Mouse (Mus musculus) T-cell, adult 66 days (primary cell): ENCODE results near the gene Ptdss2. TPM values are rescaled to one million over a fixed set of nuclear protein-coding genes. Genes with fewer than 3 reads are reported as not detected.

Experiments used
- total RNA-seq, 2 experiments: library from RNA; stranded (reverse); gene quantifications; 3 replicates in 1 of 2; 4 replicates in 1 of 2; pipeline ENCODE4 v1.2.4; 2023

Gene Ptdss2
- 10 to 100 TPM; 12.0 to 12.5 TPM for total RNA-seq

GRCm38 (mm10) chr7:141122245-141122644 lies at the start of gene Ptdss2:
TSS of gene Ptdss2 (plus strand) at chr7:141122382.

DNA sequence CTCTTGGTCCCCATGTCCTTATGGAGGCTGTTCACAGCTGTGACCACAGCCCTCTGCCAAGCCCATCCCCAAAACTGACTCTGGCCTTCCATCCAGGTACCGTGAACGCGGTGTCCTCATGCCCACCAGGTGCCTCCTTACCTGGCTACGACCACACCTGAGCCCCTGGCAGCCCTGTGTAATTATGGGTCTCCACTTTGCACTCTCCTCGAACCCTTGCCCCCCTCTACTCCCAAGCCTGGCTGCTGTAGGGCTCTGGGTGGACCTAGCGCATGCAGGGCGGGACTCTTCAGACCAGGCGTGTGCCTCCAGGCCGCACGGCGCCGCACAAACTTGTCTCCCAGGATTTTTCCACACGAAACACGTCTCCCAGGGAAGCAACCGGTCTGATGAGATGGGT lies 44.3 kb upstream of the Ptdss2 start, which contains the start of gene Pkp3:
TSS of gene Pkp3 (plus strand) at position 378 of the 400 bp plus-strand sequence.

DNA sequence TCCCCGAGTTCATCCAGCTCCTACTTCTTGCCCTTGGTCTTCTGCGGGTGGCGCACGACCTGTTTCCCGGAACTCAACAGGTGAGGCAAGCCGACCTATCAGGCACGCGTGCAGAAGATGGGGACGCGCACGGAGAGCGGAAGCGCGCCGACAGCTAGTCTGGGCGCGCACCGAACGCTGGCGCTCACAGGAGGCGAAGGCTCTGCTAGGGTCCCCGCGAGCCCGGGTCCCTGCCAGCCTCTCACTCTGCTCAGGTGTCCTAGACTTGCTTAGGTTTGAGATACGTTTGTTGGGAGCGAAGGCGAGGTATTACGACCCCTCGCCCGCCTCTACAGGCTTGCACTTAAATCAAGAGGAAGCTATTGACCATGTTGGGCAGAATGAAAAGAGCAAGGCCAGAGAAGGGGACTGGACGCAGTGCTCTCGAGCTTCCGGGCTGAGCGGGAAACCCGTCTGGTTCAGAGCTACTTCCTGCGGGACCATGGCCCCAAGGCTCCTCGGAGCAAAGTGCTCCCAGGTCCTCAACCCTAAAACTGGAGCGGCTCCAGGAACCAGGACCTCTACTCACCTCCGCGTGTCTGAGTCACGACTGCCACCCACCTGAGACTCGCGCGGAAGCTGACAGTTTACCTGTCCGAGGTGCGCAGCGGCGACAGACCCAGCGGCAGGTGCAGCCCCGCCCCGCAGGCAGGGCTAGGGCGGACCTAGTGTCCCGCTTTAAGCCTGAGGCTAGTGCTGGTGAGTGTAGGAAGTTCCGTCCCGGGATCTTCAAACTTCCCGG lies 22.1 kb upstream of the Ptdss2 start, which contains the start of gene Sigirr:
TSS of gene Sigirr (minus strand) at position 662 of the 781 bp plus-strand sequence.

DNA sequence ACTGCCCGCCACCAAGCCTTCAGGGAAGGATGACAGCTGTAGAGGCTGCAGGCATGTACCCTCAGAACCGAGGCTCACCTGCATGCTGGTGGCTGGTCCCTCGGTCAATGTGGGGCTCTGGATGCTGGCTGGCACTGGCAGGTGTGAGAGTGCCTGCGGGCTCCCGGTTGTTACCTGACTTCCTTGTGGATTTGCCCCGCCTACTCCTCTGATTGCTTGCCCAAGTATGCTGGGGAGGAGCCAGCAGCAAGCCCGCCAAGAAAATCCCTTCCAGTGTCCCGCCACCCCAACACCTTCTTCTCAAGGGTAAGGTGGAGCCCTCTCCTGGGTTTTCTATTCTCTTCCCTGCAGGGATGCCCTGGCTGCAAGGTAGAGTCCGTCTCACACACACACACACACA lies 4.5 kb upstream of the Ptdss2 start, which contains the start of gene Ano9:
TSS of gene Ano9 (minus strand) at position 171 of the 400 bp plus-strand sequence.

DNA sequence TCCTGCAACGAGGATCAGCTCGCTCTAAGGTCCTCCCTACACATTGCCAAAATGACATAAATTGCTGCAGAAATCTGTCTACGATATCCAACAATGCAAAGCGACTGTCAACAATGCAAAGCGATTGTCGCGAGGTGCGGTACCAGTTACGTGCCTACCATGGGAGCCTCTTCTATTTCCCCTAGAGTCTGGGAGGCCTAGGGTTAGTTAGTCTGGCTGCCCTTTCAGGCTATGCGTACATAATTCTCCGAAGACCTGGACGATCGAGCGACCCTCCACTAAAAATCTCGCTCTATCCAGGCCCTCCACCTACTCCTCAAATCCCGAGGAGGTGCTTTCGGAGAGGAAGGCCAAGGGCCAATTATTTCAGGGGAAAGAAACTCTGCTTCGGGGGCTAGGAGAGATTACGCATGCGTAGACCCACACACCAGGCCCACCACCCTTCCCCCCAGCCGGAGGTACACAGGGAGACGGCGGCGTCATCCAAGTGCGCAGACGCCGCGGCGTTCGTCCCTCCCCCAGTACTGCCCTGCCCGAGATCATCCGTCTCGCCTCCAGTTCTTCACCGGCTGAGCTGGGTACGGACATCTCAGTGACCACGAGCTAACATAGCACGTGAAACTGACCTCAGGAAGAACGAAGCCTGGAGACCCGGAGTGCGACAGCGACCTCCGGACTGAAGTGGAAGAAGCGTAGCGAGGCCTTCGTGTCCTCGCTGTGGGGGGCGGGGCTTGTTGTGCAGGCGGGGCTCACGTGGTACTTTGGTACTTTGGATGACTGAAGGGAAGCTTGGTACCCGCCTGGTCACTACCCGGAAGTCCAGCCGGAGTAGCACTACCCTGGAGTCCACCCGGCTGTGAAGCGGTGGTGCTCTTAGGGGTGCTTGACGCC lies 50.2 kb downstream of the Ptdss2 start, which contains the start of gene Rnh1:
TSS of gene Rnh1 (minus strand) at position 742 of the 891 bp plus-strand sequence.

GRCm38 (mm10) chr7:141193948-141194347 lies 71.8 kb downstream of the Ptdss2 start, which contains the start of the genes Hras and Lrrc56:
TSS of gene Hras (minus strand) at chr7:141194005.
TSS of gene Lrrc56 (plus strand) at chr7:141194157.

Other genes with a start within 250 kb of the Ptdss2 start
- 10 to 100 TPM; 75.3 to 88.5 TPM for gene Psmd13, start 240.4 kb upstream of the Ptdss2 start, total RNA-seq
- 1 to 10 TPM; 8.4 to 9.2 TPM for gene Sirt3, start 240.1 kb upstream of the Ptdss2 start, total RNA-seq
- not detected for gene Cox8b, start 221.9 kb upstream of the Ptdss2 start, total RNA-seq
- gene Nlrp6, start 201.5 kb upstream of the Ptdss2 start, total RNA-seq: under 1 TPM in 1 of 2 experiments, not detected in 1; 0.17 TPM
- gene Pgghg, start 181.0 kb upstream of the Ptdss2 start, total RNA-seq: 1 to 10 TPM; 7.3 to 8.9 TPM
- not detected for gene Ifitm5, start 172.1 kb upstream of the Ptdss2 start, total RNA-seq
- gene Gm45717, start 166.4 kb upstream of the Ptdss2 start, total RNA-seq: not detected
- 10 to 100 TPM; 17.0 to 18.4 TPM for gene Ifitm2, start 166.4 kb upstream of the Ptdss2 start, total RNA-seq
- gene Ifitm1, start 155.2 kb upstream of the Ptdss2 start, total RNA-seq: 1 to 10 TPM in 1 of 2 experiments, not detected in 1; 5.9 TPM
- gene Ifitm3, start 111.6 kb upstream of the Ptdss2 start, total RNA-seq: 1 to 10 TPM; 1.2 to 5.6 TPM
- not detected for gene Ifitm6, start 104.5 kb upstream of the Ptdss2 start, total RNA-seq
- gene Gm17387, start 93.3 kb upstream of the Ptdss2 start, total RNA-seq: not detected
- gene B4galnt4, start 61.3 kb upstream of the Ptdss2 start, total RNA-seq: 1 to 10 TPM; 1.4 to 2.2 TPM
- 10 to 100 TPM; 45.7 to 59.0 TPM for gene Pkp3, start 44.2 kb upstream of the Ptdss2 start, total RNA-seq
- 10 to 100 TPM; 74.9 to 85.3 TPM for gene Sigirr, start 21.8 kb upstream of the Ptdss2 start, total RNA-seq
- not detected for gene Ano9, start 4.6 kb upstream of the Ptdss2 start, total RNA-seq
- gene Rnh1, start 50.5 kb downstream of the Ptdss2 start, total RNA-seq: 10 to 100 TPM; 35.2 to 41.1 TPM
- 10 to 100 TPM; 38.9 to 45.3 TPM for gene Hras, start 71.6 kb downstream of the Ptdss2 start, total RNA-seq
- 1 to 10 TPM; 4.8 to 5.0 TPM for gene Lrrc56, start 71.8 kb downstream of the Ptdss2 start, total RNA-seq
- gene Lmntd2, start 91.7 kb downstream of the Ptdss2 start, total RNA-seq: 1 to 10 TPM; 2.4 to 2.6 TPM
- 1 to 10 TPM; 9.3 to 9.6 TPM for gene Rassf7, start 93.5 kb downstream of the Ptdss2 start, total RNA-seq
- gene Phrf1, start 106.4 kb downstream of the Ptdss2 start, total RNA-seq: 100 to 1,000 TPM; 173 to 177 TPM
- gene Irf7, start 144.1 kb downstream of the Ptdss2 start, total RNA-seq: 10 to 100 TPM; 34.4 to 53.3 TPM
- not detected for gene Cdhr5, start 154.4 kb downstream of the Ptdss2 start, total RNA-seq
- not detected for gene Sct, start 156.8 kb downstream of the Ptdss2 start, total RNA-seq
- not detected for gene Drd4, start 169.6 kb downstream of the Ptdss2 start, total RNA-seq
- 10 to 100 TPM; 65.6 to 68.5 TPM for gene Deaf1, start 205.3 kb downstream of the Ptdss2 start, total RNA-seq
- gene Tmem80, start 205.4 kb downstream of the Ptdss2 start, total RNA-seq: 10 to 100 TPM; 20.7 to 21.2 TPM
- gene Eps8l2, start 216.5 kb downstream of the Ptdss2 start, total RNA-seq: under 1 TPM in 1 of 2 experiments, not detected in 1; 0.80 TPM